Mouse (Mus musculus) CD4-positive helper T cell, adult 2 months (primary cell): ENCODE results near the gene Plekhg4.
A peak's percentile ranks its signal among the peaks of the same experiment; 100 is the strongest.

Source experiments
- DNase-seq: peaks from one replicate; pipeline ENCODE4 v3.0.0-alpha.2; 2012; ENCODE audit warnings: low read depth, missing footprints, low spot score

Gene Plekhg4

DNA sequence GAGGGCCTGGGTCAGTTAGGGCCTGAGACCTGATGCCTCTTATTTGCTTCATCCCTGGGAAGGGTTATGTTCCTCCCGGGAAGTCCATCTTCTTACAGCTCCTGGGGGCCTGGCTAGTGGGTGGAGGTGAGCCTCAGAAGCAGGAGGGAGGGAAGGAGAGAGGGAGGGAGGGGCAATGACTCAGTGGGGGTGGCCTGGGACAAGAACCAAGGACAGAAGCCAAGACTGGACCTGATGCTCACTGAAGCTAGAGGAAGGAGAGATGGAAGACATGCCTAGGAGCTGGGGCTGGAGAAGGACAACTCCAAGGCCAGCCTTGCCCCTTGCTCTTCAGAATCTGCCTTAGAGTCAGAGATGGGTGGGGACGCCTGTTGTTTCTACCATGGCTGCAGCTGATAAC is at the start of gene Plekhg4:
TSS of gene Plekhg4 (plus strand) at position 243 of the 400 bp plus-strand sequence.
- DNase-seq: no peak

- peak; percentile 26 for DNase-seq
These were observed 47.4 kb upstream of the Plekhg4 start for GRCm38 (mm10) chr8:105325641-105326093.

GRCm38 (mm10) chr8:105326141-105326672 is 46.9 kb upstream of the Plekhg4 start, which contains the start of the genes Lrrc29 and Tmem208:
Lrrc29 (minus strand) TSS chr8:105326278.
Tmem208 (plus strand) TSS chr8:105326354.
- peak; percentile 96 for DNase-seq

DNA sequence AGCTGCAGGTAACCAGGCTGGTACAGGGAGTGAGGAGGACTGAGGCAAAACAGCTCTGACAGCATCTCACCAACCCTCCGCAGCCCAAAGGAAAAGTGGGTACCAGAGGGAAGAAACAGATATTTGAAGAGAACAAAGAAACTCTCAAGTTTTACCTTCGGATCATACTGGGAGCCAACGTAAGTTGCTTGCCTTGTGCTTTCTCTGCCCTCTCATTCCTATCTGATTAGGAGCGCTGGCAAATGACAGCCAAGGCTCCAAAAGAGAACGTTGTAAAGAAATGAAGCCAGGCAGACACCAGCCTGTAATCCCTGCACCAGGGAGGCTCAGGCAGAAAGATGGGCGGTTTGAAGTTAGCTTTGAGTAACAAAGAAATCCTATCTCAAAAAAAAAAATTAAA is 46.1 kb upstream of the Plekhg4 start:
- DNase-seq: no peak

GRCm38 (mm10) chr8:105330325-105330724 is 42.7 kb upstream of the Plekhg4 start:
- no peak for DNase-seq

GRCm38 (mm10) chr8:105331469-105331868 is 41.6 kb upstream of the Plekhg4 start:
- no peak for DNase-seq

DNA sequence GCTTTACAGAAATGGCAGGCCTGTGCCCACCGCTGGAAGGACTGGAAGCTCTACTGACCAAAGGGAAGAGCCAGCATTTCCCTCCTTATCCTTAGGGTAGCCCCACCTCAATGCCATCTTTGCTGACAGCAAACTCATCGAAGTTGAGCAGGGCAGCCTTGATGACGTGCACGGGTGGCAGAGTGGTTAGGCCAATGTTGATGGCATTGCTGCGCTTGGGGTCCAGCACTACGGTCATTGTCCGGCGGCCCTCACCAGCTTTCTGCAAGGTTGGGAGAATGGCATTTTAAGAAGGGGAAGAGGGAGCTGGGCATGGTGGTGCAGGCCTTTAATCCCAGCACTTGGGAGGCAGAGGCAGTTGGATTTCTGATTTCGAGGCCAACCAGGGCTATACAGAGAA is 41.1 kb upstream of the Plekhg4 start:
- DNase-seq: no peak

DNA sequence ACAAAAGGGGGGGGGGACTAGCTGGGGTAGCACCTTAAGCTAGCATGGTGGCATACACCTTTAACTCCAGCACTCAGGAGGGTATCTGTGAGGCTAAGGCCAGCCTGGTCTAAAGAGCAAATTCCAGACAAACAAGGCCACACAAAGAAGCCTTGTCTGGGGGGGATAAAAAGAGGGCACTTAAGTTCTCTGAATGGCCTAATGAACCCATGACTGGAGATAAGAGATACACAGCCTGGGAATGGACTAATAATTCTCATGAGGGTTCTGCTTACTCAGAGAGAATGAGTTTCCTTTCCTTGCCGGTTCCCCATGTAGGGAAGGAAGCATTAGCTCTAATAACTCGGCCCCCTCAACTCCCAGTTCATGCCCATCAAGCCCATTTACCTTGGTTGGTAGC is 40.6 kb upstream of the Plekhg4 start:
- DNase-seq: no peak

- DNase-seq: no peak
These were observed 36.5 kb upstream of the Plekhg4 start for GRCm38 (mm10) chr8:105336373-105337130.

DNA sequence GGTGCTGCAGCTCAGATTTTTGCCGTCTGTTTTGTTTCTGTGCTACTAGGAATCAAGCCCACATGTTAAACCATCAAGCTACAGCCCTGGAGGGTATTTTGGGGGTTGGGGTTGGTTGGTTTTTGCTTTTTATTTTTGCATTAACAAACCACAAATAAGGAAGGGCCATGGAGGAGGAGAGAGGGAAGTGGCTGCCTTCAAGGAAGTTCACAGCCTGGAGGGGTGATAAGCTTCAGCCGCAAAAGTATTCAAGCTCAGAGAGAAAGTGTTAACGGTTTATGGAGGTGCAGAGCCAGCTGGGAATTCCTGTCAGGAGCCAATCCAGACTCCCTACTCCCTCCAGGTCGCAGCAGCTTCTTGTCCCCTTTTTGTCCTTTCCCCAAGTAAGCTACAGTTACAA is 34.1 kb upstream of the Plekhg4 start:
- DNase-seq: no peak

- no peak for DNase-seq
These were observed 33.0 kb upstream of the Plekhg4 start for GRCm38 (mm10) chr8:105339886-105340635.

DNA sequence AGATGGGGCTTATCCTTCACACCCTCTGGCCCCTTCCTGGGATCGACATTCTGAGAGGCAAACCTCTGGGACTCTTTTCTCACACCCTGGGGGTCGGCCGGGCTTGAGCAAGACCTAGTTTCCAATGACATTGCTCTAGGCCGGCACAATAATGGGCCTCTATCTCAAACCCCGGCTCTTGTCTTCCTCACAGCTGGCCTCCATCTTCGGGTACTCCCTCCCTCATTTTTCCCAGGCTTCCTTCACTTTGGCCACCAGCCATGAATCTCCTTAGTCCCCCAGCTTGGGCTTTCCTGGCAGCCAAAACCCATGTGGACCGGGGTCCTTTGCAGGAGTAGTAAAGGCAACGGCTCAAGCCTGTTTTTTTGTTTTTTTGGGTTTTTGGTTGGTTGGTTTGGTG is 31.7 kb upstream of the Plekhg4 start:
- no peak for DNase-seq

DNA sequence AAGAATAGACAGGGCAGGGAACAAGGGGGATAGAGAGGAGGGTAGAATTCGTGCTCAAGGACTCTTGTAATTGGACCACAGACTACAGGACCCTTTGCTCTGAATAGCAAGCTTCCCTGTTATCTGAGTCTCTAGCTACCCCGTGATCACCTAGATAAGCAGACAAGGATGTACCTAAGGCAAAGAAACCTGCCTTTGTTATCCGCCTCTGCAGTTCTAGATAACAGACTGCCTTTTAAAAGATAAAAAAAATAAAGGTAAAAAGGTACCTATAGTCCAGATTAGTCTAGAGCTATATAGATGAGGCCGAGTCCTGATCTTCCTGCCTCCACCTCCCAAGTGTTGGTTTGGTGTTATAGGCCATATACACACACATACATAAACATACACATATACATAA is 30.3 kb upstream of the Plekhg4 start:
- no peak for DNase-seq

DNA sequence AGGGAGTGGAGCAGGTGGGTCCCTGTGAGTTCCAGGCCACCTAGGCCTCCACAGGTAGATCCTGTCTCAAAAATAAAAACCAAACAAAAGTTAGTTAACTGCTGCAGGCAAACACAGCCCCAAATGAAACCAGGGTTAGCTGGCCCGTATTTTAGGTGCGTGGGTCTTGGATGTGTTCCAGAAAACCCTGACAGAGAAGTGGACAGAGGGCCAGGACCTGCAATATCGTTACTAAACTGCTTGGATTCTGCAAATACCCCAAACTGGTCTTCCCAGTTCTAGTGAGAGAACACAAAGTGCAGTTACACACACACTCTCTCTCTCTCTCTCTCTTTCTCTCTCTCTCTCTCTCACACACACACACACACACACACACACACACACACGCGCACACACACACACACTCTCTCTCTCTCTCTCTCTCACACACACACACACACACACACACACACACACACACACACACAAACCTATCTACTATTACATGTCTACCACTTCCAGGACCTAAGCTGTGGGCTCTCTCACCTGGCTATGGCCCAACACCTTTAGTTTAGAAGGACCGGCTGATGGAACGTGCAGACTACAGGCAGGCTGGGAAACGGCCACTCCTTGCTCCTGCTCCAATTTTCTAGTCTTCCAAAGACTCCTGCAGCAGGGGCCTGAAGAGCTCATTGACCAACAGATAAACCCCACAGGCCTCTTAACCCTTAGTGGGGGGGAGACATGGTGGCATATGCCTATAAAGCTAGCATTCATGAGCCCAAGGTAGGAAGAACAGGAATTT is 29.1 kb upstream of the Plekhg4 start:
- no peak for DNase-seq

- no peak for DNase-seq
These were observed 27.8 kb upstream of the Plekhg4 start for GRCm38 (mm10) chr8:105345061-105345975.

- no peak for DNase-seq
These were observed 26.3 kb upstream of the Plekhg4 start for GRCm38 (mm10) chr8:105346611-105347427.

DNA sequence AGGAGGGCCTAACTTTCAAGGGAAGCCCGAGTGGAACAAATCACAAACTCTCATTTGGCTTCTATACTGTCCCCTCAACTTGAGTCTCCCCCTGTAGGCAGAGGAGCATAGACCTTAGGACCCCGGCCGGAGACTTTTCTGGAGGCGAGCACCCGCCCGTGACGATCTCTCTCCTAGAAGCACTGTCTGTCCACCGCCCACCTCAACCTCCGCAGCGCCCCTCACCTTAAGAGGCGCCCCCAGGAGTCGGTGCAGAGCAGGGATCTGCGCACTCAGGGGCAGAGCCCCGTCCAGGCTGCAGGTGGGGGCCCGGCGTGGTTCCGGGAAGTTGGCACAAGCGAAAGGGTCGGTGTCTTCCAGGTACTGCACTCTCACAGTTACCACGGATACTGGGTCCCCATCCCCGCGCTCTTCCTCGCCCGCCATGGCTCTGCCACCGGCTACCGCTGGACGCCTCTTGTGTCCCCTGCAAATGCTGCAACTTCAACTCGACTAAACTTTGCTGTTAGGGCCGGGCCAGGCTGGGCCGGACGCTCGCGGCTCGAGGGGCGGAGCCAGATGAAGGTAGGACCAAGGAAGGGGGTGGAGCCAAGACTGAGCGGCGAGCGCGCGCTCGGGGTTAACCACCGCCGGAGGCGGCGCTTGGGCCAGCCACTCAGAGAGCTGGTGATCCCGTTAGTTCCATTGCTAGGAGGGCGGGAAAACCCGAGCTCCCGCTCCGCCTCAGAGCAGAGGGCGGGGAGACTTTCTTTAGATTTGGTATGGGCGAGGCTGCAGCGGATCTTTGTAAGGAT is 25.4 kb upstream of the Plekhg4 start, which contains the start of gene Fhod1:
TSS of gene Fhod1 (minus strand) at position 526 of the 794 bp plus-strand sequence.
- peak; percentile 93 for DNase-seq

DNA sequence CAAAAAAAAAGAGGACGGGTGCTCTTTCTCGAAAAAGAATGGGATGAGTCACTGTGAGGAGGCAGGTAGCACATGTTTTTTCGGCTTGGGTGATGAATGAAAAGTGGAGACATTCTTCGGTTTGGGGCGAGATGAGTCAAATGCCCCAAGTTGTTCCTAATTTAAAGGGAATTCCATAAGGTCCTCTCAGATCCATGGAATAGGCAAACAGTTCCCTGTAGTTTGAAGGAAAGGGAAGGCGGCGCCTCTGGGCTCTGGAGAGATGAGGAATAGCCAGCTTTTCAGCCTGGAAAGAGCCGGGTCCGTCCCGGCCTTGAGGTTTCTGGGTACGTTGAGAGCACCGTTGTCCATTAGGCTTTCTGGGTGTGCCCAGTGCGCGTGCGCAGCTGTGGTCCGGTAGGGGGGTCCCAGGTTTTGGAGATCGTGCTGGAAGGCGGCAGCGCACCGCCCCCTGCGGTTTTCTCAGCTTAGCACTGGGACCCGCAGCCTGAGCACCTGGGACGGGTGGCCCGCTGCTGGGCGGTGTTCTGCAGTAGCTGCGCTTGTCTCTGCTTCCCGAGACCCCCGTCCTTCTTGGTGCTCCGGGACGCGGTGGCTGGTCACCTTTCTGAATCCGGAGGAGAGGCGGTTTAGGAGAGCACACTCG is 24.5 kb upstream of the Plekhg4 start, which contains the start of gene Slc9a5:
TSS of gene Slc9a5 (plus strand) at position 394 of the 646 bp plus-strand sequence.
- DNase-seq: peak; percentile 50
